Mouse (Mus musculus): ENCODE results near the gene Nudt6. TPM values are rescaled to one million over a fixed set of nuclear protein-coding genes. Genes with fewer than 3 reads are reported as not detected.
A peak's percentile ranks its signal among the peaks of the same experiment; 100 is the strongest.

Gene Nudt6
- polyA plus RNA-seq, 1 experiment from 2014 or later = 5.9 TPM

- ATAC-seq (ENCODE audit: borderline replicate concordance, extremely low read depth, low FRiP score, low TSS enrichment) = peak; percentile 67; the same call in 1 of the 2 replicates
- 47% methylated on average over 18 of the region's 18 CpGs for WGBS
These were observed 39.8 kb downstream of the Nudt6 start for GRCm38 (mm10) chr3:37379930-37380881.

DNA sequence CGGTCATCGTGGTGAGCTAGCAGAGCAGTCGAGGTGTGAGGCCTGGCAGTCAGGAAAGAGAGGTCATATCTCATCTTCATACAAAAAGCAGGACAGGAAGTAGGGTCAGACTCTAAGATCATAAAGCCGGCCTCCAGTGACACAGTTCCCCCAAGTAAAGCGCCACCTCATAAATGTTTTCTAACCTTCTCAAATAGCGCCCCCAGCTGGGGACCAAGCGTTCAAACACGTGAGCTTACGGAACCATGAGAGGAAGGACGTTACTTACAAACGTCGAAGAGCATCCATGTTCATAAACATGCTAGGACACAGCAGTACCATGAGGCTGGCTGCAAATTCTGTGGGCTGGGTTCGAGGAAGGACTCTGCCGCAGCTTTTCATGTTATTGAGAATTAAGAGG lies 40.8 kb downstream of the Nudt6 start:
- Histone ChIP-seq H3K9ac (no peak overlapping the region), H3K4me1 (peaks cover 38% of the 10 kb centered on the region), H3K27me3 (no peaks in the 10 kb centered on the region), H3K4me3 (no peak overlapping the region), H3K36me3 (no peaks in the 10 kb centered on the region), H3K9me3 (no peaks in the 10 kb centered on the region), H3K27ac (peak overlapping the region; percentile 88), H3K4me2 (no peak overlapping the region)
- 75% methylated on average over 14 of the region's 14 CpGs for WGBS
- no peak for ATAC-seq (ENCODE audit: borderline replicate concordance, extremely low read depth, low FRiP score, low TSS enrichment)

More at GRCm38 (mm10) chr3:37379930-37380881, 39.8 kb downstream of the Nudt6 start:
- H3K4me3 ChIP-seq = no peak overlapping the region
- peaks cover 38% of the 10 kb centered on the region for H3K4me1 ChIP-seq
- H3K36me3 ChIP-seq = no peaks in the 10 kb centered on the region
- no peak overlapping the region for H3K9ac ChIP-seq
- H3K9me3 ChIP-seq = no peaks in the 10 kb centered on the region
- H3K27ac ChIP-seq = peak overlapping the region; percentile 88
- H3K4me2 ChIP-seq = no peak overlapping the region
- no peaks in the 10 kb centered on the region for H3K27me3 ChIP-seq

DNA sequence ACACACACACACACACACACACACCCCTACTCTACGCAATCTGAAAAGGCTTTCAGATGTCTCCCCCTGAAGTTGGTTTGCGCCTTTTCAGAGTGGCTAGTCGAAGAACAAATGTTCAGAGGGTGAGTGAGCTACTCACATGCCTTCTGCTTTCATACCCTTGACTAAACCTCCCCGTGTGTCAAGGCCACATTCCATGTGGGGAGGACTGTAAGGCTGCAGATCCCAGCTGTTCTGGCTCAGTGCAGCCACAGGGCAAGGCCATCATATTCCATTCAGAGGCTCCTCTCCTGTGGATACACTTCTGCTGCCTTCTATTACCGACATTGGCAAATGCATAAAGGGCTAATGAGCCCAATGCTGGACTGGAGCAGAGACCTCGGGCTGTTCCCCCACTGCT lies 41.6 kb downstream of the Nudt6 start:
- Histone ChIP-seq H3K4me1 (peaks cover 38% of the 10 kb centered on the region), H3K9ac (no peak overlapping the region), H3K4me2 (no peak overlapping the region), H3K9me3 (no peaks in the 10 kb centered on the region), H3K36me3 (no peaks in the 10 kb centered on the region), H3K27ac (peak overlapping the region; percentile 88), H3K4me3 (no peak overlapping the region), H3K27me3 (no peaks in the 10 kb centered on the region)
- WGBS = 40% methylated on average over 6 of the region's 6 CpGs
- ATAC-seq (ENCODE audit: borderline replicate concordance, extremely low read depth, low FRiP score, low TSS enrichment) = peak; percentile 87

- H3K4me3 ChIP-seq = no peak overlapping the region
- 63% methylated on average over 6 of the region's 6 CpGs for WGBS
- no peak overlapping the region for H3K4me2 ChIP-seq
- H3K4me1 ChIP-seq = peaks cover 38% of the 10 kb centered on the region
- H3K9me3 ChIP-seq = no peaks in the 10 kb centered on the region
- H3K9ac ChIP-seq = no peak overlapping the region
- no peaks in the 10 kb centered on the region for H3K27me3 ChIP-seq
- peak overlapping the region; percentile 88 for H3K27ac ChIP-seq
- ATAC-seq (ENCODE audit: borderline replicate concordance, extremely low read depth, low FRiP score, low TSS enrichment) = peak; percentile 16; the same call in 1 of the 2 replicates
- H3K36me3 ChIP-seq = no peaks in the 10 kb centered on the region
These were observed 42.1 kb downstream of the Nudt6 start for GRCm38 (mm10) chr3:37377926-37378325.

DNA sequence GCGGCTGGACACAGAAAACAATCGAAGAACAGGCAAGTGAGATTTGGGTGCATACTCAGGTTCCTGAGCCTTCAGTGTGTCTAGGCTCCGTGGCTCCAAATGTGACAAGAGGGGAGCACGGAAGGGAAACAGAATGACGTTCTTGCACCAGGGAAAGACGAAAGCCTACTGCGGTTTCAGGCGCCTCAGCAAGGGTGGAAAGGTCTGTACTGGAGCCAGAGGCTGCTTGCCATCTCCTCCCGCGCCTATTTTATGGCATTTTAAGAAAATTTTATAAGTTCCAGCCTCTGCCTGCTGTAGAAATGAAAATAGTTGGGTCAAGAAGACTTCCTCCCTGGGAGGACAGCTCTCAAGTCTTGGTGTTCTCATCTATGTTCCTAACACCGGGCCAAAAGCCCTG lies 46.3 kb downstream of the Nudt6 start:
- WGBS = 82% methylated on average over 11 of the region's 11 CpGs
- Histone ChIP-seq H3K9ac (no peak overlapping the region), H3K4me1 (peaks cover 12% of the 10 kb centered on the region; the same call in 1 of the 2 replicates), H3K27ac (no peak overlapping the region), H3K4me3 (no peak overlapping the region), H3K27me3 (no peaks in the 10 kb centered on the region), H3K36me3 (no peaks in the 10 kb centered on the region), H3K4me2 (no peak overlapping the region), H3K9me3 (no peaks in the 10 kb centered on the region)
- ATAC-seq (ENCODE audit: borderline replicate concordance, extremely low read depth, low FRiP score, low TSS enrichment) = no peak

GRCm38 (mm10) chr3:37370407-37370806 lies 49.6 kb downstream of the Nudt6 start:
- H3K9ac ChIP-seq = no peak overlapping the region
- H3K27ac ChIP-seq = no peak overlapping the region
- no peaks in the 10 kb centered on the region for H3K9me3 ChIP-seq
- ATAC-seq (ENCODE audit: borderline replicate concordance, extremely low read depth, low FRiP score, low TSS enrichment) = no peak
- H3K27me3 ChIP-seq = no peaks in the 10 kb centered on the region
- H3K4me3 ChIP-seq = no peak overlapping the region
- H3K4me2 ChIP-seq = no peak overlapping the region
- 60% methylated on average over 4 of the region's 4 CpGs for WGBS
- H3K36me3 ChIP-seq = no peaks in the 10 kb centered on the region
- peaks cover 10% of the 10 kb centered on the region for H3K4me1 ChIP-seq

DNA sequence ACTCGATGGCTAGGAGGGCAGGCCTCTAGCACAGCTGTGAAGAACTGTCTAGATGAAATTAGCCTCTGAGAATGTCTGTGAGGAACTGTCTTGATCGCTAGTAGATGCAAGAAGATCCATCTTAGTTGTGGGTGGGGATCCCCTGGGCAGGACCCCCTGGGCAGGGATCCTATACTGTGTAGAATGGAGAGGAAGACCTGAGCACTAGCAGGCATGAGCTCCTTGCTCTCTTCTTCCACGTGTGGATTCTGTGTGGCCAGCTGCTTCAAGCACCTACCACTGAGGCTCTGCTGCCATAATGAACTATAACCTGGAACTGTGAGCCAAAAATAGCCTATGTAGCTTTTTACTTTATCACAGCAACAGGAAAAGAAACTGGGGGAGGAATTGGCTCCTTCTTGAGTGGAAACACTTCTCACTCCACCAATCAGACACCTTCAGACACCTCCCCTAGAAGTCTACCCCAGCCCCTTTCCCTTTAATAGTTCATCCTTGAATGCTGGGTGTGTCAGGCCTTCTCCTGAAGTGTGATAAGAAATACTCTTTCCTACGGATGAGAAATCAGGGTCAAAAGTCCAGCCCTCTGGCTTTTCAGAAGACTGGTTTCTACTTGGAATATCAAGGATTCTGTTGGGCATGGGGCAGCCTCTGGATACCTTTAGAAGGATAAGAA lies 53.5 kb downstream of the Nudt6 start:
- H3K36me3 ChIP-seq = no peaks in the 10 kb centered on the region
- 28% methylated on average over 4 of the region's 4 CpGs for WGBS
- H3K4me1 ChIP-seq = peaks cover 10% of the 10 kb centered on the region
- H3K9me3 ChIP-seq = no peaks in the 10 kb centered on the region
- no peak overlapping the region for H3K4me3 ChIP-seq
- no peaks in the 10 kb centered on the region for H3K27me3 ChIP-seq
- H3K27ac ChIP-seq = peak overlapping the region; percentile 85
- no peak overlapping the region for H3K9ac ChIP-seq
- peak; percentile 3; the same call in 1 of the 2 replicates for ATAC-seq (ENCODE audit: borderline replicate concordance, extremely low read depth, low FRiP score, low TSS enrichment)
- no peak overlapping the region for H3K4me2 ChIP-seq

GRCm38 (mm10) chr3:37365976-37366375 lies 54.0 kb downstream of the Nudt6 start:
- Histone ChIP-seq H3K9me3 (no peaks in the 10 kb centered on the region), H3K36me3 (no peaks in the 10 kb centered on the region), H3K4me1 (peaks cover 10% of the 10 kb centered on the region), H3K27me3 (no peaks in the 10 kb centered on the region), H3K27ac (peak overlapping the region; percentile 85), H3K9ac (no peak overlapping the region), H3K4me2 (no peak overlapping the region), H3K4me3 (no peak overlapping the region)
- 24% methylated on average over 3 of the region's 3 CpGs for WGBS
- ATAC-seq (ENCODE audit: borderline replicate concordance, extremely low read depth, low FRiP score, low TSS enrichment) = peak; percentile 94

- peaks cover 18% of the 10 kb centered on the region for H3K4me1 ChIP-seq
- no peaks in the 10 kb centered on the region for H3K9me3 ChIP-seq
- no peak overlapping the region for H3K4me3 ChIP-seq
- 0 out of 2 replicates have a peak overlapping the region, but pooled peaks have one; percentile 6 for H3K27ac ChIP-seq
- H3K36me3 ChIP-seq = no peaks in the 10 kb centered on the region
- WGBS = 77% methylated on average over 4 of the region's 4 CpGs
- H3K9ac ChIP-seq = no peak overlapping the region
- ATAC-seq (ENCODE audit: borderline replicate concordance, extremely low read depth, low FRiP score, low TSS enrichment) = no peak
- H3K4me2 ChIP-seq = no peak overlapping the region
- no peaks in the 10 kb centered on the region for H3K27me3 ChIP-seq
These were observed 54.9 kb downstream of the Nudt6 start for GRCm38 (mm10) chr3:37365144-37365543.

DNA sequence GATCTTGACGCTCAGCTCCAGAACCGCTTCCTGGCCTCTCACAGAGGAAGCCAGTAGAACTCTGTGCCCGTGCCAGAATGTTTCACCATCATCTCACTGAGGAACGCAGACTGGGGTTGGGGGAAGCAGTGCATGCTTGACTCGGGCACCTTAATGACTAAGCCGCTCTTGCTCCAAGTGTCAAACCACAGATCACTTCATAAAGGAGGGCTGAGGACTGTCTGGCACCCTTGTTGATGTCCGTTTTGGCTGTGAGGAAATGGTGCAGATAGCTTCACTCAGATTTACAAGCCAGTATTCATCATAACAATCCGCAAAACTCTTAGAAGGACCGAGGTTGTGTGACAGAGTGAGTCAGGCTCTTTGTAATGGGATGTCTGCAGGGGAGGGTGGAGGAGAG lies 59.3 kb downstream of the Nudt6 start:
- Histone ChIP-seq H3K4me3 (no peak overlapping the region), H3K9ac (no peak overlapping the region), H3K4me1 (peaks cover 7% of the 10 kb centered on the region; the same call in 1 of the 2 replicates), H3K4me2 (no peak overlapping the region), H3K36me3 (no peaks in the 10 kb centered on the region), H3K9me3 (no peaks in the 10 kb centered on the region), H3K27ac (no peak overlapping the region), H3K27me3 (no peaks in the 10 kb centered on the region)
- 46% methylated on average over 9 of the region's 9 CpGs for WGBS
- ATAC-seq (ENCODE audit: borderline replicate concordance, extremely low read depth, low FRiP score, low TSS enrichment) = no peak

Measured in lung, embryonic 15.5 days (tissue).